Mouse (Mus musculus): ENCODE results near the gene Gfy. TPM values are rescaled to one million over a fixed set of nuclear protein-coding genes. Genes with fewer than 3 reads are reported as not detected.
A peak's percentile ranks its signal among the peaks of the same experiment; 100 is the strongest.

Gene Gfy
- polyA plus RNA-seq, 1 experiment from 2014 or later: not detected

DNA sequence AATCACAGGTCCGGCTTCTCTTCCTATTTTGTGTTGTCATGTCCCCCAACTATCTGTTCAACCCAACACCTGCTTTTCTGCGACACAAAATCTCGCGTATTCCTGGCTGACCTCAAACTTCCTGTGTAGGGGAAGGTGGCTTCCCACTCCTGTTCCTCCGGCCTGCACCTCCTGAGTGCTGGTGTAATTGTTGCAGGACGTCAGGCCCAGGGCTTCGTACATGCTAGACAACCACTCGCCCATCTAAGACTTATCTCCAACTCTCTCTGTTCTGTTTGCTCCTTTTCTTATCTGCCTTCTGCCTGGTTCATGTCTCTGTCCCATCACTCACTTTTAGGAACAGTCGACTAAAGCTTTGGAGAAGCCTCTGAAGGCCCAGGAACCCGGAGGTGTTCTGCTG is 31.7 kb upstream of the Gfy start:
- Histone ChIP-seq H3K9ac (peak overlapping the region; percentile 50), H3K27ac (no peak overlapping the region), H3K4me1 (replicated peaks) (peaks cover 25% of the 10 kb centered on the region), H3K4me3 (replicated peaks) (peak overlapping the region; percentile 40), H3K4me2 (peak overlapping the region; percentile 69), H3K27me3 (peaks cover 50% of the 10 kb centered on the region), H3K9me3 (replicated peaks) (no peaks in the 10 kb centered on the region), H3K36me3 (no peaks in the 10 kb centered on the region)
- whole genome bisulfite sequencing (ENCODE audit: insufficient replicate concordance): 9% methylated on average over 10 of the region's 10 CpGs
- no peak for DNase-seq
- ATAC-seq (ENCODE audit: low read depth): peak; percentile 33; the same call in 1 of the 2 replicates

DNA sequence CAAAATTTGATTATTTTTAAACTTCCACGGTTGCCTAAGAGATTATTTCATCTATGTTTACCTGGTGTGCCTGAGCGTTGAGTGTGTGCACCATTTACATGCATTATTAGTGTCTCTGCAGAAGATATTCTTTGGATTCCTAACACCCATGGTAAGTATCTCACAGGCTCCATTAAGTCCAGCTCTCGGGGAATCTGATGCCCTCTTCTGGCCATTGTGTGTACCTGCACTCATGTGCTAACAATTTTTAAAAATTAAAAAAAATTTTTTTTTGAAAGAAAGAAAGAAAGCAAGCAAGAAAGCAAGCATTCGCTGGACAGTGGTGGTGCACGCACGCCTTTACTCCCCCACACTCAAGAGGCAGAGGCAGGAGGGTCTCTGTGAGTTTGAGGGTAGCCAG is 28.9 kb upstream of the Gfy start:
- Histone ChIP-seq H3K27me3 (peaks cover 25% of the 10 kb centered on the region), H3K9ac (no peak overlapping the region), H3K36me3 (no peaks in the 10 kb centered on the region), H3K27ac (no peak overlapping the region), H3K9me3 (replicated peaks) (no peaks in the 10 kb centered on the region), H3K4me2 (no peak overlapping the region), H3K4me3 (replicated peaks) (no peak overlapping the region), H3K4me1 (replicated peaks) (peaks cover 31% of the 10 kb centered on the region)
- WGBS (ENCODE audit: insufficient replicate concordance): 67% methylated on average over 6 of the region's 6 CpGs
- ATAC-seq (ENCODE audit: low read depth) (no peak), DNase-seq (no peak)

GRCm38 (mm10) chr7:45204380-45205143 is 25.2 kb upstream of the Gfy start, which contains the start of gene Ccdc155:
Ccdc155 (minus strand) TSS chr7:45204892.
- ATAC-seq (ENCODE audit: low read depth) (peak; percentile 92), DNase-seq (peak; percentile 85)
- Histone ChIP-seq H3K4me3 (replicated peaks) (peak within 1 kb of the TSS; percentile 56), H3K9ac (peak within 1 kb of the TSS; percentile 26; the same call in 1 of the 2 replicates), H3K27me3 (peaks cover 12% of the 10 kb centered on the region; the same call in 1 of the 2 replicates), H3K4me2 (peak within 1 kb of the TSS; percentile 74), H3K4me1 (replicated peaks) (peaks cover 16% of the 10 kb centered on the region), H3K36me3 (no peaks in the 10 kb centered on the region), H3K27ac (no peak within 1 kb of the TSS), H3K9me3 (replicated peaks) (no peaks in the 10 kb centered on the region)
- 6% methylated on average over 44 of the region's 44 CpGs for WGBS (ENCODE audit: insufficient replicate concordance)

DNA sequence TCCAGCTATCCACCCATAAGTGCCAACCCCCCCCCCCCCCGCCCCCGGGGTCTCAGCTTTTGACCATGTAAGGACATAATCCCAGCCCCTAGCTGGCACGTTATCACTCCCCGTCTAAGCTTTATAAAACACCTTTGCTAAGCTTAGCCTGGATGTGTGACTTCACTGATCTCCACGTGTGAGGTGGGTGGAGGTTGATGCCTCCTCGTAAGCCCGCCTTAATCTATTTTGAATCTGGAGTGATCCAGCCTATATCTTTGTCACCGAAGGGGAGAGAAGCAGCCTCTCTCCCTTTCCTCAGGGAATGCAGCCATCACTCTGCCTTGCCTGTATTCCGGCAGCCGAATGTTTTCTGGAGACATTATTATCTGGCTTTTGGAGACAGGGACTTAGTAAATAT is 23.3 kb upstream of the Gfy start:
- Histone ChIP-seq H3K27me3 (peaks cover 21% of the 10 kb centered on the region), H3K9ac (no peak overlapping the region), H3K36me3 (no peaks in the 10 kb centered on the region), H3K27ac (no peak overlapping the region), H3K9me3 (replicated peaks) (no peaks in the 10 kb centered on the region), H3K4me2 (no peak overlapping the region), H3K4me1 (replicated peaks) (peaks cover 16% of the 10 kb centered on the region), H3K4me3 (replicated peaks) (no peak overlapping the region)
- no peak for ATAC-seq (ENCODE audit: low read depth)
- WGBS (ENCODE audit: insufficient replicate concordance): 52% methylated on average over 10 of the region's 10 CpGs
- no peak for DNase-seq

- Histone ChIP-seq H3K27me3 (peaks cover 43% of the 10 kb centered on the region), H3K4me2 (no peak overlapping the region), H3K9ac (no peak overlapping the region), H3K4me1 (replicated peaks) (peaks cover 1% of the 10 kb centered on the region), H3K27ac (no peak overlapping the region), H3K9me3 (replicated peaks) (no peaks in the 10 kb centered on the region), H3K4me3 (replicated peaks) (no peak overlapping the region), H3K36me3 (no peaks in the 10 kb centered on the region)
- DNase-seq (no peak), ATAC-seq (ENCODE audit: low read depth) (no peak)
- 70% methylated on average over 11 of the region's 11 CpGs for WGBS (ENCODE audit: insufficient replicate concordance)
These were observed 19.6 kb upstream of the Gfy start for GRCm38 (mm10) chr7:45198961-45199360.

DNA sequence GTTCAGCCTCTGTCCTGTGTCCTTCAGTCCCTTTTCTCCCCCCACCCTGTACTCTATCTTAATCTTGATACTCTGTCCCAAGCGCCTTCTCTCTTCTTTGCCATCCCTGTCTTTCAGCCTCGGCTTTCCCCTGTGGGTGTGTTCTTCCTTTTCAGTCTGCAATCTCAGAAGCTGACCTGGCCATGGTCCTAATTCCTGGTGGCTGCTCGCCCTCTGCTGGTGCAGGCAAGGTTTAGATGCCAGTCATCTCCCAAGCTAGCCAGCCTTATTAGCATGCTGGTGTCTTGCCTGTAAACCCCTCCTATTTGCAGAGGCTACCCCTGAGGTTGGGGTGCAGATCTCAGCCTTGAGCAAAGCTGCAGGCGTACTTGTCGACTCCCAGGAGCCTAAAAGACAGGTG is 19.1 kb upstream of the Gfy start:
- H3K9ac ChIP-seq: no peak overlapping the region
- no peak overlapping the region for H3K4me2 ChIP-seq
- ATAC-seq (ENCODE audit: low read depth): no peak
- no peak for DNase-seq
- WGBS (ENCODE audit: insufficient replicate concordance): 13% methylated on average over 5 of the region's 5 CpGs
- no peak overlapping the region for H3K4me3 ChIP-seq (replicated peaks)
- H3K27me3 ChIP-seq: peaks cover 48% of the 10 kb centered on the region
- no peaks in the 10 kb centered on the region for H3K4me1 ChIP-seq (replicated peaks)
- H3K27ac ChIP-seq: no peak overlapping the region
- no peaks in the 10 kb centered on the region for H3K36me3 ChIP-seq
- H3K9me3 ChIP-seq (replicated peaks): no peaks in the 10 kb centered on the region

DNA sequence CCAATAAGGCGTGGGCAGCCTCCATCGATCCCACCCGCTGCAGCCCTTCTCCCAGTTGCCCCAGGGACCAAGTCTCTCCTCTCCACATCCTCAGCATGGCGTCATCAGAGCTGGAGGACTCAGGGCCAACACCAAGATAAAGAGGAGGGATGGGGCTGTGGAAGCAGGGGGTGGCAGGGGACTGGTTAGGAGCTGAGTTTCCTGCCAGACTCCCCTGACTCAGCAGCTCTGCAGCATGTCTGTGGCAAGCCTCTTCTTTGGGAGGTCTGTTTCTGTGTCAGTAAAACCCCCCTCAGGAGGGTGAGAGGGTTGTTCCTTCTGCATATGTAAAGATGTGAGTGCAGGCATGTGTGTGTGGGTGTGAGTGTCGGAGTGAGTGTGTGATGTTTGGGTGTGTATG is 17.6 kb upstream of the Gfy start:
- no peaks in the 10 kb centered on the region for H3K9me3 ChIP-seq (replicated peaks)
- H3K4me1 ChIP-seq (replicated peaks): no peaks in the 10 kb centered on the region
- H3K27me3 ChIP-seq: peaks cover 60% of the 10 kb centered on the region
- no peak overlapping the region for H3K4me2 ChIP-seq
- ATAC-seq (ENCODE audit: low read depth) (no peak), DNase-seq (no peak)
- H3K9ac ChIP-seq: no peak overlapping the region
- 49% methylated on average over 5 of the region's 5 CpGs for WGBS (ENCODE audit: insufficient replicate concordance)
- H3K4me3 ChIP-seq (replicated peaks): no peak overlapping the region
- no peak overlapping the region for H3K27ac ChIP-seq
- no peaks in the 10 kb centered on the region for H3K36me3 ChIP-seq

- H3K4me3 ChIP-seq (replicated peaks): no peak overlapping the region
- no peak overlapping the region for H3K27ac ChIP-seq
- no peaks in the 10 kb centered on the region for H3K9me3 ChIP-seq (replicated peaks)
- no peak for DNase-seq
- H3K9ac ChIP-seq: no peak overlapping the region
- no peak for ATAC-seq (ENCODE audit: low read depth)
- H3K4me1 ChIP-seq (replicated peaks): no peaks in the 10 kb centered on the region
- H3K27me3 ChIP-seq: peaks cover 68% of the 10 kb centered on the region
- H3K36me3 ChIP-seq: no peaks in the 10 kb centered on the region
- 59% methylated on average over 4 of the region's 4 CpGs for WGBS (ENCODE audit: insufficient replicate concordance)
- no peak overlapping the region for H3K4me2 ChIP-seq
These were observed 16.8 kb upstream of the Gfy start for GRCm38 (mm10) chr7:45196176-45196535.

DNA sequence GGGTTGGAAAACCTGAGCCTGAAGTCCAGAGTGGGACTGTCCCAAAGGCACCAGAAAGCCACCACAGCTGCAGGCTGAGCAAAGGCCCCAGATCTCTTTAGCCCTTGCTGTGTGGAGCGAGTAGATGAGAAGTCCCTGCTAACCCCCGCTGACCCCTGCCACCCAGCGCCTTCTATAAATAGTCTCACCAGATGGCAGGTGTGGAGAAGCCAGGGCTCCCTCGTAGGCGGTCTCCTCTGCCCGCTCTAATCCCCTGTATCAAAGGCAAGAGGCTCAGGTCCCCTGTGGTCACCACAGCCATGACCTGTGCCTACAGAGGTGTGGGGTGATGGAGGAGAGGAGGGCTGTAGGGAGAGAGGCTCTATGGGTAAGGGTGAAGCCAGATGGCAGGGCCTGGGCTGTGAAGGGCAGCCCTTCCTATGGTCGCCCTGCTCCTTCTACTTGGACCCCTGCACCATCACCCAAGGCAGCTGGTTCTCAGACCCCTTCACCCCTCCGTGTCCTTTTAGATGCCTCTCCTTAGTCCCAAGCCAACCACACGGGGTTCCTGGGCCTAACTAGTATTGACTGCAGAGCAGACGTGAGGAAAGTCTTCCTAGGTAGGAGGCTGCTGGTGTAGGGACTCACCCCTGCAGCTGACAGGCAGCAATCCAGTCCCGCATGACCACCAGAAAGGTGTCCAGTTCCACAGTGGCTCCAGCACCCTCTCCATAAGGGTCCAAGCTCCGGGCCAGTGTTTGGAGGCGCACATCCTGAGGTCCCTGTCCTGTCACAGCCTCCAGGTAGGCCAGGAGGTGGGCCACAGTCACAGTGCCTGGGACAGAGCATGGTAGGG is 16.2 kb upstream of the Gfy start:
- H3K9ac ChIP-seq: no peak overlapping the region
- WGBS (ENCODE audit: insufficient replicate concordance): 53% methylated on average over 13 of the region's 13 CpGs
- DNase-seq (no peak), ATAC-seq (ENCODE audit: low read depth) (no peak)
- H3K4me2 ChIP-seq: no peak overlapping the region
- no peaks in the 10 kb centered on the region for H3K36me3 ChIP-seq
- H3K4me1 ChIP-seq (replicated peaks): no peaks in the 10 kb centered on the region
- H3K27me3 ChIP-seq: peaks cover 73% of the 10 kb centered on the region
- no peak overlapping the region for H3K4me3 ChIP-seq (replicated peaks)
- H3K27ac ChIP-seq: no peak overlapping the region
- no peaks in the 10 kb centered on the region for H3K9me3 ChIP-seq (replicated peaks)

DNA sequence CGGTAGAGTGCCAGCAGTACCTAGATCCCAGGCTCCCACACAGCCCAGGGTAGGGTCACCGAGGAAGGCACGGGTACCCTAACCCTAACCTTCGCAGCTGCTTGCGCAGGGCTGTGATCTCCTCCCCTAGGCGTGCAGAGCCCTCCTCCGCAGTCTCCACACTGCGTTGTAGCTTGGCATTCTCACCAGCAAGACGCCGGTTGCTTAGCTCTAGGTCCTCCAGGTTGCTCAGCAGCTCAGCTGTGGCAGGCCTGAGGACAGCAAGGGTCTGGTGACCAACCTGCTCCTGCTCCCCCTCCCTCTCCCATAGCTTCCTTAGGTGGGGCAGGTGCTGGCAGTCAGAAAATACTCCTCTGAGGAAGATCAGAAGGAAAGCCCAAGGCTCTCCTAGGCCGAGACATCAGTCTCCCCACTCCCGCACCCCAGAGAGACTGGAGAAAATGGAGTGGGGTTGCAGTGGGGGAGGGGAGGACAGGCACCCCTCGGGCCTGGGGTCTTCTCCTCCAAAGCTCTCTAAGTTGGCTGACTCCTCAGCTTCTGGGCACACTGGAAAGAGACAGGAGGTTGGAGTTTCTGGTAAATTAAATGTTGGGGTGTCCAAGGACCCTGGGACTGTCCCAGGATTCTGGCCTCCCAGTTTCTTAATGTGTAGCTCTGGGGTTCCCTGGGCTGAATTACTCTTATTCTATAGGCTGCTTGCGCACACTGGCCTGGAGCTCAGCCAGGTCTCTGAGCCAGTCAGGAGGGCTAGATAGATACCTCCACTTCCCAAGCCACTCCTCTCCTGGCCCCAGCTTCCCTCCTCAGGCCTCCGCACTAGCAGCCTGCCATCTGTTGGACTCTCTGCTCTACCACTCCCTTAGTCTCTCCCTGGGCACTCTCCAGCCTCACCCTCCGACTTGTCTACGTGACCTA is 14.8 kb upstream of the Gfy start:
- no peak overlapping the region for H3K27ac ChIP-seq
- ATAC-seq (ENCODE audit: low read depth) (no peak), DNase-seq (no peak)
- H3K9me3 ChIP-seq (replicated peaks): no peaks in the 10 kb centered on the region
- no peak overlapping the region for H3K4me2 ChIP-seq
- 59% methylated on average over 17 of the region's 17 CpGs for WGBS (ENCODE audit: insufficient replicate concordance)
- H3K4me3 ChIP-seq (replicated peaks): no peak overlapping the region
- H3K9ac ChIP-seq: no peak overlapping the region
- no peaks in the 10 kb centered on the region for H3K36me3 ChIP-seq
- H3K27me3 ChIP-seq: peaks cover 78% of the 10 kb centered on the region
- no peaks in the 10 kb centered on the region for H3K4me1 ChIP-seq (replicated peaks)

DNA sequence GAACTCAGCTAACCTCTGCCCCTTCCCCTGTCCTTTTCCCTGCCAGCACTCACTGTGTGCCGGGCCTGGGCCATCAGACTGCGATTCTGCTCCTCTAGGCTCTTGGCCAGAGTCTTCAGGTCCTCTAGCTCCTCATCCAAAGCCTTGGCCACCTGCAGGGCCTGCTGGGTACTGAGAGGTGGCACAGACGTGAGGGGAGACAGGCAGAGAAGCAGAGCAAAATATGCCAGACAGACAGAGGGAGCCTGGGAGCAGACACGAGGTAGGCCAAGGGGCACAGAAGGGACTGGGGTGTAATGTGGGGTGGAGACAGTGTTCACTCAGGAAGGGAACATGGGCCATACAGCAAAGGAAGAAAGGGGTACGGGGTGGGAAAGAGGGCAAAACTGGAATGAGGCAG is 14.0 kb upstream of the Gfy start:
- Histone ChIP-seq H3K4me3 (replicated peaks) (no peak overlapping the region), H3K4me1 (replicated peaks) (no peaks in the 10 kb centered on the region), H3K9ac (no peak overlapping the region), H3K4me2 (no peak overlapping the region), H3K36me3 (no peaks in the 10 kb centered on the region), H3K9me3 (replicated peaks) (no peaks in the 10 kb centered on the region), H3K27ac (no peak overlapping the region), H3K27me3 (peaks cover 78% of the 10 kb centered on the region)
- 49% methylated on average over 5 of the region's 5 CpGs for WGBS (ENCODE audit: insufficient replicate concordance)
- no peak for ATAC-seq (ENCODE audit: low read depth)
- DNase-seq: no peak
